Mouse (Mus musculus): Measurements from ENCODE around the gene Rbl1.
A peak's percentile ranks its signal among the peaks of the same experiment; 100 is the strongest.

Rbl1 gene

DNA sequence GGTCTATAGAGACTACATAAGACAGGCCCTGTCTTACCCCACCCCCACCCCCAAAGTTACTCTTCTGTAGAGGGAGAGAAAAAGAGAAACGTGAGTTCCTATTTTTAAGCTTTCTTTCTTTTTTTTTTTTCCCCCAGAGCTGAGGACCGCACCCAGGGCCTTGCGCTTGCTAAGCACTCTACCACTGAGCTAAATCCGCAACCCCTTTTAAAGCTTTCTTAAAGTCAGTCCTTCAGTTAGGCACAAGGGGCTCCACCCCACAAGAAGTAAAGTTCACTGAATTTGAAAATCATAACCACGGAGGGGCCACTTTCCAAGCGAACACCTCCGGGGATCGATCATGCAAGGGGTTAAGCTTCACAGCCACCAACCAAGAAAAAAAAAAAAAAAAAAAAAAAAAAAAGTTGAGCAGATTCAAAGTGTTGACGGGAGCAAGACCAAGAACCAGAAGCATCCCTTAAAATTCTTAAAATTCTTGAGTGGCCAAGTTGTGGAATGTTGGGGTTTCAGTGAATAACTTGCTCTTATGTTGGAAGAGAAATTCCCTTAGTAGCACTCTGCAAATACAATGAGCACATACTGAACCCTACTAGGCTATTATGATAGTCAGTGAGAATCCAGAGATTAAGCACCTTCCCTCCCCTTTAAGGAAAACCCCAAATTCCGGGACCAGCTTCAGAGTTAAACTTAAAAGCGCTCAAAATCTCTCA is 70.4 kb downstream of the Rbl1 start:
- DNase-seq (ENCODE audit: low spot score): no peak

DNA sequence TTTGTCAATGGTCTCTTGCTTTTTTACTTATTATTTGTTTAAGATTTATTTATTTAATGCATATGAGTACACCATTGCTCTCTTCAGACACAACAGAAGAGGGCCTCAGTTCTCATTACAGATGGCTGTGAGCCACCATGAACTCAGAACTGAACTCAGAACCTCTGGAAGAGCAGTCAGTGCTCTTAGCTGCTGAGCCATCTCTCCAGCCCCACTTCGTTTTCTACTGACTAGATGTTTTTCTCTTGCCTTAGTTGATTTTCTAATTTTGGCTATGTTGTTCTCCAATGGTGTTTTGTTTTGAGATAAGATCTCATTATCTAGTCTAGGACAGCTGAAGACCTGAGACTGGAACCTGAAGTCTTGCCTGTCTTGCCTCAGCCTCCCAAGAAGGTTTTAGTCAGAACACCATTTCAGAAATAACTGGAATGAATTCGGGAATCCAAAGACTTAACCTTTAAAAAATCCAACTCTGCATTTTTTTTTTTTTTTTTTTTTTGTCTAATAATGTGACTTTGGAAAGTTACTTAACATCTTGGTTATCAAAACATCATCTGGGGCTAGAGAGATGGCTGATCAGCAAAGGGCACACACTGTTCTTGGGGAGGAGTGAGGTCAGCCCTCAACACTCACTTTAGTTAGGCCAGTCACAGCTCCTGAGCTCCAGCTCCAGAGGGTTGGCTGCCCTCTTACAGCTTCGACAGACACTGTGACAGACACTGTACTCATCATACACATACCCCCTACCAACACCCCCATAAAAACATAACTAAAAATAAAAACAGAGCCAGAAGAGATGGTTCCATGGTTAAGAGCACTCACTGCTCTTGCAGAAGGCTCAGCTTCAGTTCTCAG is 71.4 kb downstream of the Rbl1 start:
- no peak for DNase-seq (ENCODE audit: low spot score)

DNA sequence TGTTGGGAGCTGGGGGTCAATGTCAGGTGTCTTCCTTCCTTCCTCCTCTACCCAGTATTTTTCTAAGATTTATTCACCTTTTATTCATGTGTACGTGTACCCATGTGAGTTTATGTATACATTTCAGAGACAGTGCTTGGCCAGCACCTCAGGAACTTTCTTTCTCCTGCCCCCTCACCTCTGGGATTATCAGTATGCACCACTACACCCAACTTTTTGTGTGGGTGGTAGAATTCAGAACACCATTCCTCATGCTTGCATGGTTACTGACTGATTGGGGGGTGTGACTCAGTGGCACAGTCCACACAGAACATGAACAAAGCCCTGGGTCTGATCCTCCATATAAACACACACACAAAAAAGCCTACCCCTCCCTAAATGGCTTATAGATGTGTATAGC is 72.2 kb downstream of the Rbl1 start:
- no peak for DNase-seq (ENCODE audit: low spot score)

DNA sequence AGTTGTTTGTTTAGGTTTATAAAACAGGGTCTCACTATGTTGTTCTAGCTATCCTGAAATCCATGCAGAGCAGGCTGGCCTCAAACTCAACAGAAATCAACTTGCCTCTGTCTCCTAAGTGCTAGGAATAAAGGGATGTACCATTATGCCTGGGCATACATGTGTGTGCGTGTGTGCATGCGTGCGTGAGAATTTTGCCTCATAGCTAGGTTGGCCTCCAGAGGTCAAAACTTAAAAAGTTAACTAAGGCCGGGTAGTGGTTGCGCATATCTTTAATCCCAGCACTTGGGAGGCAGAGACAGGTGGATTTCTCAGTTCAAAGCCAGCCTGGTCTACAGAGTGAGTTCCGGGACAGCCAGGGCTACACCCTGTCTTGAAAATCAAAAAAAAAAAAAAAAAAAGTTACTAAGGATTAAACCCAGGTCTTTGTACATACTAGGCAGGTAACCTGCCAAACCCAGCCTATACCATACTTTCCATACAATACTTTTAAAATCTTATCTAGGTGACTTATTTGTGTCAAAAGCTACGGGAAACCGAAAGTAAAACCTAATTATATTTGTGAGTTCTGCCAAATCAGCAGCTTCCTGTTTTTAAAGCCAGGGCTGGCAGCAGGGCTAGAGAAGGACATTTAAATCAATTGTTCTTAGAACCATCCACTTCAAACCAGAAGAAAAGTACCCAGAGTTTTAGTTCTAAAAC is 73.4 kb downstream of the Rbl1 start:
- DNase-seq (ENCODE audit: low spot score): no peak

DNA sequence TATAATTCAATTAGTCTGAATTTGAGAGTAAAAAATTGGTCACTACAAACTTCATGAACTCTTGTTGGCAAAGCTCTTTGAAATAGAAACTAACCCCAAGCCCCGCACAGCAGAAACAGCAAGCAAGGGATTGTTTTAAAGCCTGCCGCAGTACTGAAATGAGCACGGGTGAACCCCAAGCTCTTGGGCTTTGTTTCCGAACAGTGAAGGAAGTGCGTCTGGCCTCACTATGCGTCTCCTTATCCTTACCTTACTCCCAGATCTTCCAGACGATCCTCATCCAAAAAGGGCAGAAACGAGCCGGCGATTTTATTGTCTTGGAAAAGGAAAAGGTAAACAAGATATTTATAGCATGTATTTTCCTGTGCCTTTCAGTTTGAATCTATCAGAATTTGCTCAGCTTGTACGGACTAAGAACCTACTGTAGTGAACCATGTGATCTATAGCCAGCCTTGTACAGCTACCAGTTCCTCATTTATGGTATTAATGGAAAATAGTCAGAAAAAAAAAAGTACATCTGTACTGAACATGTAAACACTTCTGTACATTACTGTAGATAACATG is 74.7 kb downstream of the Rbl1 start:
- DNase-seq (ENCODE audit: low spot score): no peak

DNA sequence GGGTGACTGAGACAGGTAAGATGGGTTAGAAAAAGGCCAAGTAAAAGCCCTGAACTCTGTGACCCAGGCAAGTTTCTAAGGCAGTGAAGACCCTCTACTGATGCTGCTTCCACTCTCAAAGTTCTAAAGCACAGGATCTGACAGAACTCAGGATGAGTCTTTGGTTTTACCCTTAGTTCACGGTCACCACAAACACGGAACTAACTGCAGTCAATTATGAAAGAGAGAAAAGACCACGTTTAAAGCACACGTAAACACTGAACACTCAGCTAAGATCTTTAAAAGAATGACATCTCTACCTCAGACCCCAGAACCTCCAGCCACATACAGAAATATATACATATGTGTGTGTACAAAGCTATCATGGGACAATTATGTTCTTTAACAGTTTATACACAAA is 75.2 kb downstream of the Rbl1 start:
- DNase-seq (ENCODE audit: low spot score): no peak

DNA sequence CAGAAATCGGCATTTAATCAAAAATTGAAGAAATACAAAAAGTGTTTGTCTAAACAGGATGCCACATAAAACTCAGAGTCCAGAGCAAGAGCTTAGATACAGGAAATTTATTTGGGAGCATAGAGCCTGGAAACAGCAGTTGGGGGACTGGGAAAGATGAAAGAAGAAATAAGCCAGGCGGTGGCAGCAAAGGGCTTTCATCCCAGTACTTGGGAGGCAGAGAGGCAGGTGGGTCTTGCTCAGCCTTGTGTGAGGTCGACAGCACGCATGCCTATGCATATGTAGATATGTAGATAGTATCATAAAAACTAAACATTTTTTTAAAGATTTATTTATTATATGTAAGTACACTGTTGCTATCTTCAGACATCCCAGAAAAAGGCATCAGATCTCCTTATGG is 76.3 kb downstream of the Rbl1 start:
- no peak for DNase-seq (ENCODE audit: low spot score)

DNA sequence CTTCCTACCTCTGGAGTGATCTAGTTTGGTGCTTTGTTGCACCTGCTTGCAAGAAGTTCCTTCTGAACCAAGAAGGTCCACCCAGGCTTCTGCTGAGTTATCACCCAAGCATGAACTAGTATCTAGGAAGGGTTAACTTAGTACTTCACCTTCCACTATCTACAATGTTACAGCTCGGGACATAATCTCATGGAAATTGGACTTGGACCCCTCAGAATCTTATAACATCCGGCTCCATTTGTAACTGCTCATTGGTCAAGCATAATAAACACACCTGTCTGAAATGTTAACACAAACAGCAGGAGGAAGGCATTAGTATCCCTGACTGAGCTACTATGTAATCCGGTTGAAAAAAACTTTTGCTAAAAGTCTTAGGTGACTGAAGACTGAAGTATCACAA is 77.0 kb downstream of the Rbl1 start:
- DNase-seq (ENCODE audit: low spot score): no peak

DNA sequence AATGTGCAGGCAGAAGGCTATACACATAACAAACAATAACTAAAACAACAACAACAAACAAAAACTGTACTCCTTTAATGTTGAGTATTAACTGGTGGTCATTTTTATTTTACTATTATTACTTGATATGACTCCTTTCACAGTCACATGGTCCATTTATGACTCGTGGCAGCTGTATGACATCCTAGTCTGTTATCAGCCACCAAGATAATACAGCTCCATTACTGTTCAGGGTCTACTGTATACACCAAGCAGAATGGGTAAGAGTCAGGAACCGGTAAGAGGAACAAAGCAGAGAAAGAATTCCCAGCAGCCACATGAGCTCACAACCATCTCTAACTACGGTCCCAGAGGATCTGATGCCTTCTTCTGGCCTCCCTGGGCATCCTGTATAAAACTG is 79.1 kb downstream of the Rbl1 start:
- DNase-seq (ENCODE audit: low spot score): no peak

DNA sequence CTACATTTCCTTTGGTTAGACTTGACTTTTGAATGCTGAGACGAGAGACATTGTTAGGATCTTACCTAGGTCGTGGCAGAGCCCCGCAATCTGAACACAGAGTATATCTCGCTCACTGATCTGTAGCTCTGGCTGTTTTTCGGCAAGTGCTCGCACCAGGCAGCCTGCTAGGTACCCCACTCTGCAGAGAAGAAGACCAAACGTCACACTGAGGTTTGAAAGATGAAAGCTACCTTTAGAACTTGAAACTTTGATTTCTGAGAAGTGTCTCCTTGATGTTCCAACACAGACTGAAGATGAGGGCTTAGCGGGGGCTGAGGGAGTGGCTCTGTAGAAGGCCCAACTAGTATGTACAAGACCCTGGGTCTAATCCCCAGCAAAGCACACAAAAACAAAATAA is 82.6 kb downstream of the Rbl1 start:
- DNase-seq (ENCODE audit: low spot score): no peak

DNA sequence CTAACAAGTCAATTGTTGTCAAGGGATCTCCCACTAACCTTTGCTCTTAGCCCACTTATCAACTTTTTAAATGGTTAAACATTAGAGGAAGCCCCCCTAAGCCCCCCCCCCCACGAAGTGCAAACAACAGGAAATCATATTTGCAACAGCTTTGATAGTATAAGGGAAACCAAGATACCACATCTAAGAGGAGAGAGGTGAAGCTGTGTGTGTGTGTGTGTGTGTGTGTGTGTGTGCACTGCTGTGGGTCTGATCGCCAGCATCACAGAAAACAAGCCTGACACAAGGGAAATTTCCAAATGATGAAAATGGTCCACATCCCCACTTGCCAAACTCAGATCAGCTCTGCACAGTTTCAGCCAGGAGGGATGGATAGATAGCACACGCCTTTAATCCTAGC is 85.3 kb downstream of the Rbl1 start:
- DNase-seq (ENCODE audit: low spot score): no peak

DNA sequence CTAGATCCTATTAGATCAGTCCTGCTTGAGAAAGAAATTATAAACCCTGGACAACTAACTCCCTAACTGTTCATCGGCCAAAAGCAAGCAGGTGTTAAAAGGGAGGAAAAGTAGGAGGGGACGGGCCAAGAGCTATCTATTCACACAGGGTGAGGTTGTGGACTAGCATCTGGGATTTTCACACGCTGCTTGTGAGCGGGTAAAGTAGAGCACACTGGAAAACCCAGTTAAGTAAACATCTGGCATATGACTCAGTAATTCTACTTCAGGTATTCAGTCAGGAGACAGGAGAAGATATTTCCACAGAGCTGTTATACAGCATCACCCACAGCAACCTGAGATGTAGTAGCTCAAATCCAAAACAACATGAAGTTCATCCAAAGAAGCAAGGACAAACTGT is 85.8 kb downstream of the Rbl1 start:
- DNase-seq (ENCODE audit: low spot score): no peak

DNA sequence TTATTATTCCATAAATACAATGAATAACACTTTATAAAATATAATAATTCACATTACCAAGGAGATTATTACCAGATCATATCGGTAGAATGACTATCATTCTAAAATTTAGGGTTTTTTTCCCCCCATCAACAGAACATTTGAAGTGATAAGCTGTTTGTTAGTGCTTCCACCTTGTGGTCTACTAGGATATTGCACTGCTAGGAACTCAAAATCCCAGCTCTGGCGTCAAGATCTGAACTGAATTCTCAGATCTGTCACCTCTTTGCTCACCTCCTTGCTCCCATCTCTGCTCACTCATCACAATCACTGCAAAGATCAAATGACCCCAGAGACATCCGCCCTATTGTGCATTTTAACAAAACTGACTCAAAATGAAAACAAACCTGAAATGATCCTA is 87.4 kb downstream of the Rbl1 start:
- DNase-seq (ENCODE audit: low spot score): peak; percentile 66

DNA sequence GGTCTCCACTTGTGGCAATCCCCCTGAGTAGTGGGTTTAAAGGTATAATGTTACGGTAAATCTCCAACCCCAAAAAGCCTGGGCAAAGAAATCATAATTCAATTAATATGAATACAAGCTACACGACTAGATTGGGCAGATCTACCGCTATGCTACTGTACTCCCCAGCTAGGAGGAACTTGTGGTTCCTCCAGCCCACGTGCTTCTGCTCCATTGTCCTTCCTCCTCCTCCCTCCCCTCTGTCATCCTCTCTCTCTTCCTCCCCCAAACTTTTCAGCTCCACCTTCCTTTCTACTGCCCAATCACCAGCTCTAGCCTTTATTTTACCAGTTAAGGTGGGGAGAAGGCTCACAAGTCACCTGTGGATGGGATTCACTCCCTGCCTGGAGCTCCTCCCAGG is 96.1 kb downstream of the Rbl1 start:
- no peak for DNase-seq (ENCODE audit: low spot score)

DNA sequence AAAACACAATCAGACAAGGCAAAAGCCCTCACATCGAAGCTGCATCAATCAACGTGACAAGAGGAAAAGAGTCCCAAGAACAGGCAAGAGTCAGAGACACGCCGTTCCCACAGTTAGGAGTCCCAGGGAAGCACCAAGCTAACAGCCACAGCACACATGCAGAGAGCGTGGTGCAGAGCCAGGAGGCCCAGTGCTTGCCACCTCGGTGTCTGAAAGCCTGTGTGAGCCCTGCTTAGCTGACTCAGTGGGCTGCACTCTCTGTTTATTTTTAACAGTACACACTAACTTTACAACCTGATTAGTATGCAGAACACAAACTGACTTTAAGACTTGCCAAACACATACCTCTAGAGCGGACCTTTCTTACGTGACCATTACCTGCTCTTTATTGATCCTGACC is 99.9 kb downstream of the Rbl1 start:
- DNase-seq (ENCODE audit: low spot score): no peak

DNA sequence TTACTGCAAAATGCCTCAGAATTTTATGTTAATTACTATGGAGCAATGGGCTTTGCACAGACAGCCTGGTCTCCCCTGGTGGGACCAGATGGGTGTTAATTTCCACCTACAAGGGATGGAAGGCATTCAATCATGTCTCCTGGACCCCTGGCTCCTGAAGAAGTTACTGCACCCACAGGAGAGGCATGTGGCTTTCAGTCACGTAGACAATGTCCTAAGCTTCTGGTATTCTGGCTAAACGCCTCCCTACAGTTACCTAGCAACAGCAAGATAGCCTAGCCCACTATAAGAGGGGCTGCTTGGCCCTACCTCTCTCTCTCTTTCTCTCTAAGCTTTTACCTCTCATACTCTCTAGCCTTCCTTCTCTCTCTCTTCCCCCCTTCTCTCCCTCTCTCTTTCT is 102.1 kb downstream of the Rbl1 start:
- no peak for DNase-seq (ENCODE audit: low spot score)

DNA sequence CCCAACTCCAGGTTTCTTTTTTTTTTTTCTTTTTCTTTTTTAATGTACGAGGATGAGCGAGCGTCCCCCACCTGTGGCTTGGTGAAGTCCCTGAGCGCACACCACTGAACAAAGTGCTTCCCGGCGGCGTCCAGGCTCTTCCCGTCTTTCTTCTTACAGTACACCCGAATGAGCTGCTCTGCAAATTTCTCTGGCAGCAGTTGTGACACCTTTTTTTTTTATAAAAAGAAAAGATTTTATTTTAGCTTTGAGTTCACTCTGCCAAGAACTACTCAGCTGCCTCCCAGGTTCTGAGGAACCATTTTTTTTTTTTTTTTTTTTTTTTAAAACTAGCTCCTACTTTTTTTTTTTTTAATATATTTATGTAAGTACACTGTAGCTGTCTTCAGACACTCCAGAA is 102.7 kb downstream of the Rbl1 start:
- no peak for DNase-seq (ENCODE audit: low spot score)

DNA sequence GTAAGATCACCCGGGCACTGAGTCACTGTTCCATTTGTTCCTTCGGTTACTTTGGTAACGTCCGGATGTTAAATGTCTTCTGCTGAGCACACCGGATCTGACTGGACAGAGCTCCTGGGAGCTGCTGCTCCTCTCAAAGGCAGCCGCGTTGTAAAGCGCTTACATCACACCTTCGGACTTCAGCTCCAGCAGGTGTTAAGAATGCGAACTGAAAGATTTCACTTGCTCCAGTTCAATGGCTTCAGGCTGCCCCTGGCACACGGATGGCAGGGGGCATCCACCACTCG is 104.1 kb downstream of the Rbl1 start:
- DNase-seq (ENCODE audit: low spot score): no peak

DNA sequence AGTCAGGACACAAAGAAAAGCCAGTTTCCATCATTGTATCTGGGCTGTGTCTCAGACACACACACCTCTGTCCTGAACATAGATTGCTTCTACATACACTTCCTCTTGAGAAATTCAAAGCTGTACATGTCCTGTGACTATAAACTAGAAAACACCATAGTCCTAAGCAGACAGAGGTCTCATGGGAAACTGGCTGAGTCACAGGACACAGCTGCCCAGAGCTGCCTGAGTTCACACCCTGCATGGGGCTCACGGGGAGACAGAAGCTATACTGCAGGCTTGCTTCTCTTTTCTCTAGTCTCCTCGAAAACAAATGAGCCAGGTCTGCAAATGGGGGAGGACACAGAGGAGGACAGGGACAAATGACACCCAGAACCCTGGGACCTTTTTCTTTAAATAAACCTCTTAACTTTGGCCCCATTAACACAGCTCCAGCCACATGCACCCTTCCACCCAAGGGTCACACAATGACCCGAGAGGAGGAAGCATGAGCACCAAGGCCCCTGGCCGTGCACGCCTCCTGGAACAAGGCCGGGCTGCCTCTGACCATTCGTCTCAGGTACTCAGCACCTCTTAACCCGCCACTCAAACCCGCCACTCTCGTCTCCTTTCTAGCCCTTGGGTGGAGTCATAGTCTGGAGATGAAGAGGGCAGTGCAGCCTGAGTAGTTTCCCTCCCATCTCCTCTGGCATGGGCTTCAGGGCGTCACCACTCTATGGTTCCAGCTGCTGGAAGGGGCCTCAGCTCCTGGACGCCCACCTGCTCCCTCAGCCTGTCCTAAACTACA is 104.6 kb downstream of the Rbl1 start:
- no peak for DNase-seq (ENCODE audit: low spot score)

Measured in embryo, embryonic 10 days (tissue).